In the genomic region with DNA sequence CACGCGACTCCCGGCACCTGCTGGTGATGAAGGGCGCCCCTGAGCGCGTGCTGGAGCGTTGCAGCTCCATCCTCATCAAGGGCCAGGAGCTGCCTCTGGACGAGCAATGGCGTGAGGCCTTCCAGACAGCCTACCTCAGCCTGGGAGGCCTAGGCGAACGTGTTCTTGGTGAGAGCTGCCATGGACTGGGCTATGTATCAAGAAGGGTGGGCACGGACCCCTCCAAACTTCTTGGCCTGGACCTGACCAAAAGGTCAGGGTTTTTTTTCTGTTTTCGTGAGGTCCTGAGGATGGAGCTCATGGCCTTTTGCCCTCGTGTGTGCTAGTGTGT, we compare ENCODE assay signal across 1 mouse cellular context.
TF ChIP-seq lines count a peak whose summit lies in the region.

No protein-coding gene starts in this region.

TF ChIP-seq in MEL, 35 proteins besides CTCF, POLR2A, EP300 and RAD21 (continued from another document):
- no peak for TF ChIP-seq CHD1 (IDR thresholded peaks at IDR 0.05; ENCODE audit: low read depth, low read length)
- TF ChIP-seq MXI1 (IDR thresholded peaks at IDR 0.05; ENCODE audit: low read depth, low read length): no peak
- no peak for TF ChIP-seq ZMIZ1 (IDR thresholded peaks at IDR 0.05; ENCODE audit: low read depth, low read length)
- no peak for TF ChIP-seq MAFK (IDR thresholded peaks at IDR 0.05; ENCODE audit: borderline replicate concordance, low read depth, low read length)
- no peak for TF ChIP-seq MAX (IDR thresholded peaks at IDR 0.05; ENCODE audit: low read length)
- no peak for TF ChIP-seq RCOR1 (IDR thresholded peaks at IDR 0.05; ENCODE audit: low read depth, low read length)
- TF ChIP-seq NELFE (IDR thresholded peaks at IDR 0.05; ENCODE audit: low read depth, low read length): no peak
- TF ChIP-seq CHD2 (IDR thresholded peaks at IDR 0.05; ENCODE audit: low read length): no peak
- no peak for TF ChIP-seq JUND (IDR thresholded peaks at IDR 0.05; ENCODE audit: low read depth, low read length)
